Mouse (Mus musculus): ENCODE results near the gene Ggt5. TPM values are rescaled to one million over a fixed set of nuclear protein-coding genes. Genes with fewer than 3 reads are reported as not detected.

Gene Ggt5
- 1.1 and 1.6 TPM in 2 replicates for polyA plus RNA-seq (2016; fragmentation: Nextera tagmentation; extraction: Ambion mirVana)

DNA sequence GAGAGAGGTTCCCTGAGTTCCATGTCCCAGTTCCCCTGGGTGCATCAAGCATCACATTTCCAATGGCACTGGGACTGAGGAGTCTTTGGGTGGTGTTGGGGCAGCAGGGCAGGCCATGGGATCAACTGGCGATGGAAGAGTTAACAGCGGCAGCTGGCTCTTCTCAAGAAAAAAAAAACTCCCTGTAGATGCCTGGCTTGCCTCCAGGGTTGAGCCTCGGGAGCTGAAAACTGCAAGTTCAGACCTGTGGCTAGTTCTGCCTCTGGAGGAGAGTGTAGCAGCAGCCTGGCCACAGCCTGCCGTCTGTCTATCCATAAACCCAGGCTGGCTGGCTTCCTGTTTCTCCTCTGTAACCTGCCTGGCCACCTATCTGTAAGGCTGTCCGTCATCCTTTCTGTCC lies at the start of gene Ggt5:
Gene Ggt5, plus strand, starts transcription at position 212 of the 400 bp plus-strand sequence.
- Histone ChIP-seq H3K4me2 (replicated peaks) (no peak within 1 kb of the TSS), H3K9ac (0 out of 2 replicates have a peak within 1 kb of the TSS, but pooled peaks have one; percentile 13), H3K4me1 (0 out of 2 replicates have a peak, but pooled peaks cover 2% of the 10 kb centered on the region), H3K4me3 (no peak within 1 kb of the TSS), H3K27me3 (replicated peaks) (no peaks in the 10 kb centered on the region), H3K9me3 (no peaks in the 10 kb centered on the region), H3K36me3 (no peaks in the 10 kb centered on the region), H3K27ac (no peak within 1 kb of the TSS)
- WGBS = 52% methylated on average over 5 of the region's 5 CpGs
- no peak for ATAC-seq (ENCODE audit: low FRiP score, low read depth)

DNA sequence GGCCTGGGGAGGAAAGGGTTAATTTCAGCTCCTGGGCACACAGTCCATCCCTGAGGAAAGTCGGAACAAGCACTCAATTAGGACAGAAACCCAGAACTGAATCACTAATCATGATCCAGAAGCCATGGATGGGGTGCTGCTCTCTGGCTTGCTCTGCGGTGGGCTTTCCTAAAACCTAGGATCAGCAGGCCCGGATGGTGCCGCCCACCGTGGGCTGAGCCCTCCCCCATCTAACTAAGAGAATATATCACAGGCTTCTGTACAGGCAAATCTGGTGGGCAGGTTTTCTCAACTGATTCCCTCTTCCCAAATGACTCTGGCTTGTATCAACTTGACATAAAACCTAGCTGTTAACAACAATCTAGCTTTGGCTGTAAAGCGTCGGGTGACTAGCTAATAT lies 41.2 kb upstream of the Ggt5 start:
- no peaks in the 10 kb centered on the region; the same call in 1 of the 2 replicates for H3K27me3 ChIP-seq (replicated peaks)
- 63% methylated on average over 7 of the region's 7 CpGs for WGBS
- H3K4me3 ChIP-seq = no peak overlapping the region
- H3K4me1 ChIP-seq = peaks cover 4% of the 10 kb centered on the region; the same call in 1 of the 2 replicates
- no peak overlapping the region for H3K4me2 ChIP-seq (replicated peaks)
- no peak for ATAC-seq (ENCODE audit: low FRiP score, low read depth)
- 0 out of 2 replicates have a peak, but pooled peaks cover 6% of the 10 kb centered on the region for H3K9me3 ChIP-seq
- no peak overlapping the region for H3K9ac ChIP-seq
- H3K27ac ChIP-seq = no peak overlapping the region
- H3K36me3 ChIP-seq = no peaks in the 10 kb centered on the region

DNA sequence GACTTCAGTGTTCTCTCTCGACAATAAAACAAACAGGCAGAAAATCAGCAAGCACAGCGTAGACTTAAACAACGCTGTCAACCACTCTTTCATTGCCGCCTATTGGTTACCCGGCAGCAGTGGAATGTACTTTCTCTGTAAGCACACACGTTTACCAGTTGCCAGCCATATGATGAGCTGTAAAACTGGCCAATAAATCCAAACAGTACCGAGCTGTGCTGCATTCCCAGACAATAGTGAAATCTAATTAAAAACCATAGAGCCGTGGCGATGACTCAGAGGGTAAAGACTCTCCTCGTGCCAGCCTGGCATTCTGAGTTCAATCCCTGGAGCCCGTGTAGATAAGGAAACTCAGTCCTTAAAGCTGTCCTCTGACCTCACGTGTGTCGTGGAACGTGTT lies 40.7 kb upstream of the Ggt5 start:
- no peak overlapping the region for H3K9ac ChIP-seq
- ATAC-seq (ENCODE audit: low FRiP score, low read depth) = peak; percentile 68
- no peak overlapping the region for H3K27ac ChIP-seq
- no peaks in the 10 kb centered on the region; the same call in 1 of the 2 replicates for H3K27me3 ChIP-seq (replicated peaks)
- H3K4me3 ChIP-seq = no peak overlapping the region
- peaks cover 2% of the 10 kb centered on the region for H3K36me3 ChIP-seq
- peaks cover 4% of the 10 kb centered on the region; the same call in 1 of the 2 replicates for H3K4me1 ChIP-seq
- 44% methylated on average over 14 of the region's 14 CpGs for WGBS
- H3K4me2 ChIP-seq (replicated peaks) = 0 out of 2 replicates have a peak overlapping the region, but pooled peaks have one; percentile 7
- 0 out of 2 replicates have a peak, but pooled peaks cover 6% of the 10 kb centered on the region for H3K9me3 ChIP-seq

DNA sequence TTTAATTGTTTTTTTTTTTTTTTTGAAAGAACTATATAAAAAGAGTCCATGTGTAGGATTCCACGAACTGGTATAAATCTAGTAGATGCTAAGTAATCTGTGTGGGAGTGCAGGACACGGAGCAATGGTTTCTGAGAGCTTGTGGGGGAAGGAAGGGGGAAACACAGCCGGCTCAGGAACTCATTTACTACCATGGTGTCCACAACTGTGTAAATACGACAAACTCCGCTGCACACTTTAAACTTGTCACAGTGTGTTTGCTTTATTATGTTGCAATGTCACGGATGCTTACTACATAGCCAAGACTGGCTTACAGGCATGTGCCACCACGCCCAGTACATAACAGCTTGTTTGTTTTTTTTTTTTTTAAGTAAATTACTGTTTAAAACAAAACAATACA lies 39.3 kb upstream of the Ggt5 start:
- Histone ChIP-seq H3K36me3 (peaks cover 8% of the 10 kb centered on the region), H3K9me3 (0 out of 2 replicates have a peak, but pooled peaks cover 6% of the 10 kb centered on the region), H3K9ac (no peak overlapping the region), H3K27ac (no peak overlapping the region), H3K4me2 (replicated peaks) (no peak overlapping the region), H3K27me3 (replicated peaks) (no peaks in the 10 kb centered on the region; the same call in 1 of the 2 replicates), H3K4me3 (no peak overlapping the region), H3K4me1 (peaks cover 4% of the 10 kb centered on the region; the same call in 1 of the 2 replicates)
- ATAC-seq (ENCODE audit: low FRiP score, low read depth) = no peak
- 71% methylated on average over 7 of the region's 7 CpGs for WGBS

DNA sequence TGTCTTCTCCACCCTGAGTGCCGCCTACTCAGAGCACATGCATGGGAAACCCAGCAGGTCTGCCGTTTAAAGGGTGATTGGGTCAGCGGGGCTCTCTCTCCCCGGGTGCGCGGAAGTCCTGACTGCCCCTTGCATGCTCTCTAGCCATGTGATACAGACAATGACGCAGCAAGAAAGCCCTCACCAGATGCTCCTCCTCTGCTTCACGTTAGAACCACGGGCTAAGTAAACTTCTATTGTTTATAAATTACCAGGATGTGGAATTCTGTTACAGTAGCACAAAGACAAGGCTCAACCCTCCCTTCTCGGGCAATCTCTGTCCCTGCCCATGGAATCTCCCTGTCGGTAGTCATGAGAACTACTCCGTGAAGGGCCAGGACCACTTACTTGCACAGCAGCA lies 38.0 kb upstream of the Ggt5 start:
- Histone ChIP-seq H3K36me3 (peaks cover 16% of the 10 kb centered on the region), H3K9me3 (no peaks in the 10 kb centered on the region), H3K4me1 (peaks cover 13% of the 10 kb centered on the region), H3K9ac (no peak overlapping the region), H3K27ac (no peak overlapping the region), H3K4me2 (replicated peaks) (no peak overlapping the region), H3K27me3 (replicated peaks) (no peaks in the 10 kb centered on the region; the same call in 1 of the 2 replicates), H3K4me3 (no peak overlapping the region)
- WGBS = 50% methylated on average over 12 of the region's 12 CpGs
- no peak for ATAC-seq (ENCODE audit: low FRiP score, low read depth)

DNA sequence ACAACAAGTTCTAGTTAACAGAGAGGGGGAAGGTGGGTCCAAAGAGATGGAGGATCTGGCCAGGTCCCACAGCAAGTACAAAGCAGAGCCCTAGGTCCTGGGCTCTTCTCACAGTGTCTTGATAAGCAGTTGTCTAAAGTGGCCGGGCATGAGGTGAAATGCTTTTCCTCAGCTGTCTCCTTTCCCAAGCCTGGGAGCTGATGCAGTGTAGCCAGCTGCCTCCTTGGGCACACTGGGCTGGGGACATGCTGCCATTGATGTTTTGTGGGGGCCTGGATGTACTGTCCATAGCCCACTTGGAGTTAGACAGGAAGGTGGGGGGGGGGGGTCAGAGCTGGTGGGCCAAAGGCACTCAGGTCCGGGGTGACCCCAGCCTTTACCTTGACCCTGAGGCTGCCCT lies 37.0 kb upstream of the Ggt5 start:
- Histone ChIP-seq H3K27ac (no peak overlapping the region), H3K9ac (no peak overlapping the region), H3K4me1 (peaks cover 23% of the 10 kb centered on the region), H3K4me3 (no peak overlapping the region), H3K36me3 (peaks cover 19% of the 10 kb centered on the region), H3K27me3 (replicated peaks) (no peaks in the 10 kb centered on the region; the same call in 1 of the 2 replicates), H3K9me3 (no peaks in the 10 kb centered on the region), H3K4me2 (replicated peaks) (no peak overlapping the region)
- ATAC-seq (ENCODE audit: low FRiP score, low read depth) = no peak
- 78% methylated on average over 2 of the region's 2 CpGs for WGBS

DNA sequence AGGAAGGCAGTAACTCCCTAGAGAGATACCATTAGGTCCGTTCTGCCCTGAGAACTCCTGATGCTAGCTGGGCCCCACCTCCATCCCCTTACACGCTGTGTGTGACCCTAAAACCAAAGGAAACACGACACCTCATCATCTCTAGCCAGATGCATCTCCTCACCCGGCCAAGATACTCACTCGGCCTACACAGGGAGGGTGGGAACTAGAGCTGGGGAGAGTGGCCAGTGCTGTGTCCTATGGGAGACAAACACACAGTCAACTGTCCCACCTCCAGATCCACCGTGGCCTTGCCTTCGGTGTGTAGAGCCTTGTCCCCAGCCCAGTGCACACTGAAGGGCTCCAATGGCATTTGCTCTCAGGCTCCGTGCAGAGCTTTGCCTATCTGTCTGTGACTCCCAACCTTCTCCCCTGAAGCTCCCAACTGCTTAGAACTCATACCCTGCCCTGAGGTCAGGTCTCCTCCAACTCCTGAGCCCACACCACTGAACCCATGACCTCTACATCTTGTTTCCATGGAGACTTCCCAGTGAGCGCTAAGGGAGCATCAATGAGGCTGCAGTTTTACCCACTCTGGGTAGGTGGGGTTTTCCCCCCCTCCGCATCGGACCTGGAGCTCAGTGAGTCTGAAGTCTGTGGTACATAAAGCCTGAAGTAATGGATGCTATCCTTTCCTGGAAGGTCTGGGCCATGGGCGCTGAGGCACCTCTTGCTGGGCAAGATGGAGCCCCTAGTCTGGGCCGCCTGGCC lies 36.3 kb upstream of the Ggt5 start:
- Histone ChIP-seq H3K4me3 (no peak overlapping the region), H3K27me3 (replicated peaks) (no peaks in the 10 kb centered on the region; the same call in none of the 2 replicates), H3K9ac (no peak overlapping the region), H3K9me3 (no peaks in the 10 kb centered on the region), H3K4me1 (peaks cover 30% of the 10 kb centered on the region), H3K36me3 (peaks cover 19% of the 10 kb centered on the region), H3K4me2 (replicated peaks) (no peak overlapping the region), H3K27ac (no peak overlapping the region)
- ATAC-seq (ENCODE audit: low FRiP score, low read depth) = no peak
- WGBS = 61% methylated on average over 13 of the region's 13 CpGs

DNA sequence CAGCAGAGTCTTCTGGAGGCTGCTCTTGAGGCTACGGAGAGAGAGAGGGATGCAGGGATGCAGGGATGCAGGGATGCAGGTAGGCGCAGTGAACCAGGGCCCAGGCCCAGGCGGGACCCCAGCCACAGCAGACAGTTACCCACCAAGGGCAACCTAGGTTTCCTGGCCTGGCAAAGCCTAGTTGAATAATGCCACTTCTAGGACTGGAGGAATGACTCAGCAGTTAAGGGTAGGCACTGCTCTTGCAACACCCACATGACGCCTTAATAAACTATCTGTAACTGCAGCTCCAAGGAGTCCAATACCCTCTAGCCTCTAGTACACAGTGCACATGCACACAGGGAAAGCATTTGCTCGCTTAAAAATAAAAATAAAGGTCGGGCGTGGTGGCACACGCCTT lies 35.0 kb upstream of the Ggt5 start:
- Histone ChIP-seq H3K4me3 (no peak overlapping the region), H3K9ac (no peak overlapping the region), H3K27ac (no peak overlapping the region), H3K4me1 (peaks cover 36% of the 10 kb centered on the region), H3K27me3 (replicated peaks) (no peaks in the 10 kb centered on the region; the same call in none of the 2 replicates), H3K36me3 (peaks cover 19% of the 10 kb centered on the region), H3K9me3 (no peaks in the 10 kb centered on the region), H3K4me2 (replicated peaks) (no peak overlapping the region)
- ATAC-seq (ENCODE audit: low FRiP score, low read depth) = no peak
- 91% methylated on average over 8 of the region's 8 CpGs for WGBS

DNA sequence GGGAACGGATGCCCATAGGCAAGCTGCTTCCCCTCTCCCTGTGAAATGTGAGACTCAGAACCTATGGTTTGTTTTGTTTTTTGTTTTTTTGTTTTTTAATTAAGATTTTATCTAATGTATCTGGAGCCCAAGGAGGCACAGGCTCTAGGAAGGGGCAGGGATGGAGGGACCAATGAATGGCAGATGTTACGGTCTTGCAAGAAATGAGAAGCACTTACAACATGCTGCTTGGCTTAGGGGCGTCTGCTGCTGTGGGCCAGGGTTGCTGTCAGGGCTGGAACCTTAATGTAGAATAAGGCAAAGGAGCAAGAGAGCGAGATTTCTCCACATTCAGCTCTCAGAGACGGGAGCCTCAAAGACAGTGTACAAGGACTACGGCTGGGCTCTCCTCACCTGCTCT lies 33.6 kb upstream of the Ggt5 start:
- Histone ChIP-seq H3K9me3 (no peaks in the 10 kb centered on the region), H3K27me3 (replicated peaks) (peaks cover 7% of the 10 kb centered on the region), H3K27ac (no peak overlapping the region), H3K9ac (no peak overlapping the region), H3K4me1 (peaks cover 49% of the 10 kb centered on the region), H3K4me3 (no peak overlapping the region), H3K36me3 (peaks cover 19% of the 10 kb centered on the region), H3K4me2 (replicated peaks) (peak overlapping the region; percentile 2; the same call in 1 of the 2 replicates)
- 78% methylated on average over 6 of the region's 6 CpGs for WGBS
- 0 out of 2 replicates have a peak, but pooled peaks have one; percentile 0 for ATAC-seq (ENCODE audit: low FRiP score, low read depth)

DNA sequence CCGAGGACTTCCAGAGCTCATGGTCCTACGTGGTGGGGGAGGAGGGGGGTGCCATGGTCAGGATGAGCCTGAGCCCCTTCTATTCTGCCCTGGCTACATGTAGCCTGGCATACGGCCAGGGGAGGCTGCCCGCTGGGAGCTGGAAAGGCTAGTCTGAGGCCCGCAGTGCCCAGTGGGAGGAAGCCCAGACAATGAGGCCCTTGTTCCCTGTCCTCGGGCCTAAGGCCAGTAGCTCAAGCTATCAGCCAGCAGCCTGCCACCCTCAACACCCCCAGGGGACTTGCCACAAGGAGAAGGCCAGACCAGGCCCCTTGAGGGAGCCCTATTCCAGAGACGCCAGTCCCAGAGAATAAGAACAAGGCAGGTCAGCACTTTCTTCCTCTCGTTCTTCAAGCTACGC lies 33.1 kb upstream of the Ggt5 start:
- no peak overlapping the region for H3K9ac ChIP-seq
- H3K4me2 ChIP-seq (replicated peaks) = peak overlapping the region; percentile 2; the same call in 1 of the 2 replicates
- peak overlapping the region; percentile 53 for H3K27ac ChIP-seq
- no peak overlapping the region for H3K4me3 ChIP-seq
- H3K27me3 ChIP-seq (replicated peaks) = peaks cover 11% of the 10 kb centered on the region
- peak; percentile 51 for ATAC-seq (ENCODE audit: low FRiP score, low read depth)
- no peaks in the 10 kb centered on the region for H3K9me3 ChIP-seq
- peaks cover 19% of the 10 kb centered on the region for H3K36me3 ChIP-seq
- peaks cover 51% of the 10 kb centered on the region for H3K4me1 ChIP-seq
- WGBS = 29% methylated on average over 9 of the region's 9 CpGs

DNA sequence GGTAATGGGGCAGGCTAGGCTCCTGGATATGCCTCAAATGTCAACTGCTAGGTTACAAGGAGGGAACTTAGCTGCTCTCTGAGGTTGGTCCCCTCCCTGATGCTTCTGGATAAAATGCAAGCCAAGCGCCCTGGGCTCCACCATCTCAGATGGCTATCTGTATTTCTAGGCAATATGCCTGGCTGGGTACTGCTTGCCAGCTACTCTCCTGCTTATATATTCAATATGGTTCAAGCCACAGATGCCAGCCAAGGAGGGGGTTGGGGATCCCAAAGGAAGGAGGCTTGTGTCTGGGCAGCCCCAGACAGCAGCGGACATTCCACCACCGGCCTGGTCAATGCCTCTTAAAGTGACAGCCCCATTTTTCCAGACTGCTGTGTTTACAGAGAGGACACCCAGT lies 30.6 kb upstream of the Ggt5 start:
- Histone ChIP-seq H3K4me3 (peak overlapping the region; percentile 61), H3K4me1 (peaks cover 51% of the 10 kb centered on the region)

DNA sequence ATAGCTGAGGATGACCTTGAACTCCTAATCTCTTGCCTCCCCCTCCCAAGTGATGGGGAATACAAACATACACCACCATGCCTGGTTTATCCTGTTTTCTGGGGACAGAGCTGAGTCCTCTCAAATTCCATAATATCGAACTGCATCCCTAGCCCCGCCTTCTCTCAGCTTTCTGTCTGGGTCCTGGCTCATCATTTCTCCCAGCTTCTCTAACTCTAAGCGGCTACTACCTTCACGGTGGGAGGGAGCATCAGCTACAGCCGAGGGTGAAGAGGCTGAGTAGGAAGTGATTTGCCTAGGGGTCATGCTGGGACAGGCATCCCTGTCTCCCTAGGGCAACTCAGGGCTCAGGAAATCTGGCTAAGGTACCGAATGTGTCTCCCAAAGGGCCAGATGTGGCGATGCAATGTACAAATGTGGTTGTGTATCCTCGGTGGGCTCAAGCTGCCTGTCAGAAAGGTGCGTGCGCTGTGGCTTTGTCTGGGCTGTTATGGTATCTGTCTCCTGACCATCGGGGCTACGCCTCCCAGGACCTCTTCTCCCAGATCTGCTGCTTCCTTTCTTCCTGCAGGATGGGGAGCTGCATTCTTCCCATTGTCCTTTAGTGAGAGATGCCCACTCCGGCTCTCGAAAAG lies 30.0 kb upstream of the Ggt5 start:
- peaks cover 12% of the 10 kb centered on the region; the same call in 1 of the 2 replicates for H3K36me3 ChIP-seq
- H3K4me1 ChIP-seq = peaks cover 51% of the 10 kb centered on the region
- peak; percentile 15 for ATAC-seq (ENCODE audit: low FRiP score, low read depth)
- H3K4me3 ChIP-seq = peak overlapping the region; percentile 61
- H3K27ac ChIP-seq = peak overlapping the region; percentile 82
- peak overlapping the region; percentile 85 for H3K9ac ChIP-seq
- peaks cover 36% of the 10 kb centered on the region for H3K27me3 ChIP-seq (replicated peaks)
- WGBS = 3% methylated on average over 14 of the region's 14 CpGs
- H3K4me2 ChIP-seq (replicated peaks) = peak overlapping the region; percentile 96
- H3K9me3 ChIP-seq = no peaks in the 10 kb centered on the region

More for the DNA sequence above, 30.6 kb upstream of the Ggt5 start:
- H3K36me3 ChIP-seq = peaks cover 17% of the 10 kb centered on the region
- peak overlapping the region; percentile 96 for H3K4me2 ChIP-seq (replicated peaks)
- H3K9me3 ChIP-seq = no peaks in the 10 kb centered on the region
- ATAC-seq (ENCODE audit: low FRiP score, low read depth) = no peak
- H3K27ac ChIP-seq = no peak overlapping the region
- H3K9ac ChIP-seq = peak overlapping the region; percentile 85
- 31% methylated on average over 3 of the region's 3 CpGs for WGBS
- H3K27me3 ChIP-seq (replicated peaks) = peaks cover 29% of the 10 kb centered on the region
